Mouse (Mus musculus) gastrocnemius, adult 8-10 months (tissue): ENCODE results near the gene Aldh2. TPM values are rescaled to one million over a fixed set of nuclear protein-coding genes. Genes with fewer than 3 reads are reported as not detected.
"Not testable (repeated sequence)": the region's sequence is repeated elsewhere in the genome, so short reads cannot be mapped to it uniquely, and the experiment has no call there.

Source experiments
- DNase-seq, 2 experiments: peaks; one replicate each; pipeline ENCODE4 v3.0.0; 2022; ENCODE audit warnings: low spot score in 2 of 2
- total RNA-seq, 4 experiments: library from RNA; stranded (reverse); gene quantifications; 2 replicates each; pipeline ENCODE4 v1.2.4; 2022

The Aldh2 gene
- 100 to 1,000 TPM; 112 to 210 (median 157) TPM for total RNA-seq

DNA sequence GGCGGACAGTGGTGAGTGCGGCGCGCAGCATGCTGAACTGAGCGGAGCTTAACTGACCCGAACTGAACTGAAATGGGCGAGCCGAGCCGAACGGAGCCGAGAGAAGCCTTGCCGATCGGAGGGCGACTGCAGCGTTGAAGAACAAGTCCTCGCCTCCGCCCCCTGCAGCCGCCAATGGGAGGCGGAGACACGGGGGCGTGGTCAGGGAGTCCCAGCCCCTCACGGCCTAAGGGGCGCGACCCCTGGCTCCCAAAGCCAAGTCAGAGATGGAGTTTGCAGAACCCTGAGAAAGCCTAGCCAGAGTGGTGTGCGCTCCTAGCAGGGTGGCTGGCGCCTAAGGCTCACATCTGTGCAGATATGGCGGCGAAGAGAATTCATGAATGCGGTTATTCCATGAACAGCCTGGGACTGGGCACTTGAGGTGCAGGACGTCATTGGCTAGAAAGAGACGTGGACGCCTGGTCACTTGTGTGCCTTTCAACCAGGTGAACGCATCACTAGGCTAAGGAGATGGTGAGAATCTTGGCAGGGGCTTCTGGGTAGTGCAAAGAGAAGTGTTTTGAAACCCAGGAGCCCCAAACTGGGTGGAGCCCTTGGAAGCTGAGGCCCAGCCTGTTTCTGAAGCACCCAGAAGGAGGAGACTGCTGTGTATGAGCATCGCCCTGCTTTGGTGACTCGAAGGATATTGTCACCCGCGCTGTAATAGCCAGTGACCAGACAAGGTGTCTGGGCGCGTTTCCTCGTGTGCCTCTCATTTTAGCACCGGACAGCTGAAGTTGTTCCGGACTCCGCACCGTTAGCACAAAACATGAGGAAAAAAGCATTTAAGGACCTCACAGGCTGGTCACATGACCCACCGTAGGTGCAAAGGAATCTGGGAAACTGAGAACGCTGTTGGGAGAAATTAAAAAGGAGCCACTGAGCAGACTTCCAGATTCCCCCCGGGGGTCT is at the start of gene Aldh2:
Aldh2 (minus strand) TSS at position 374 of the 951 bp plus-strand sequence.
- peak; percentile 75 to 90 for DNase-seq

DNA sequence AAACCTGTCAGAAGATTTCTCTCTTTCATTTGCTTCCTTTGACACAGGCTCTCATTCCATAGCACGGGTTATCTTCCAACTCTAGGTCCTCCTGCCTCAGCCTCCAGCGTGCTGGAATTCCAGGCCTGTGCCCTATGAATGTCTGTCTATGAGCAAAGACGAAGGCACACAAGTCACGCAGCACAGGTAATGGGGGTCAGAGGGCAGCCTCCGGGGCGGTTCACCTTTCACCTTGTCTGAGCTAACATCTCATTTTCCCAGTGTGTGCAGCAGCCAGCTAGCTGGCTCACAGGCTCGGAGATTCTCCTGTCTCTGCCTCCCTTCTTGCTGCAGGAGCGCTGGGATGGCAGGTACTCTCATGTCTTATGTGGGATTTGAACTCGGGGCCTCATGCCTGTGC is 46.0 kb upstream of the Aldh2 start:
- no peak for DNase-seq

DNA sequence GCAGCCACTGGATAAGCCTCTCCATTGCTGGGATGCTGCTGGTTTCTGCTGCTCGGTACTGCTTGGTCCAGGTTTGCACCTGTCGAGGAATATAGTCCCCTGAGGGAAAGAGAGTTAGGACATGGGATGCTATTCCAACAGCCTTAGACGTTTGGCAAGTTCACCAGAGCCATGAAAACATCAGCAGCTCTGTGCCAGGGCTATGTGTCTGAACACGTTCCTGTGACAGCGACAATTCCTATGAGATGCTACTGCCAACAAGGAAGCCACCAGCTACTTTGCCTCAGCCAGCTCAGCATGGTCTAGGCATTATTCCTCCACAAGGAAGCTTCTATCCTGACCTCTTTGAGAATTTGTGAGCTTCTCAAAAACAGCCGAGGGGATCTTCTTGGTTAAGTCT is 43.7 kb upstream of the Aldh2 start:
- no peak for DNase-seq

DNA sequence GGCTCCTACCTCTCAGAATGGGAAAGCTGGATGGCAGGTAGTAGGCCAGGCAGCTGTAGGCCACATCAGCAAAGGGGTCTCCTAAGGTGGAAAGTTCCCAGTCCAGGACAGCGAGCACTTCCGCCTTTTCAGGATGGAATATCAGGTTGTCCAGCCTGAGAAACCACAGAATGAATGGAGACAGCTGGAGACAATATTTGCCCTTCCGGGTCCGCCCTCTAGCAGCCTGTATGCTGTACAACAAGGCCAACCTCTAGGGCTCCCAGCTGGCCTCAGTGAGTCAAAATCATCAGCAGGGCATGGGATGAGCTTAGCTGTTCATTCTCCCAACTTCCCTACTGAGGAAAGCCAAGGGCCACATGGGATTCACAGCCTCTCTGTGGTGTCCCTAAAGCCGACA is 41.0 kb upstream of the Aldh2 start:
- no peak for DNase-seq

DNA sequence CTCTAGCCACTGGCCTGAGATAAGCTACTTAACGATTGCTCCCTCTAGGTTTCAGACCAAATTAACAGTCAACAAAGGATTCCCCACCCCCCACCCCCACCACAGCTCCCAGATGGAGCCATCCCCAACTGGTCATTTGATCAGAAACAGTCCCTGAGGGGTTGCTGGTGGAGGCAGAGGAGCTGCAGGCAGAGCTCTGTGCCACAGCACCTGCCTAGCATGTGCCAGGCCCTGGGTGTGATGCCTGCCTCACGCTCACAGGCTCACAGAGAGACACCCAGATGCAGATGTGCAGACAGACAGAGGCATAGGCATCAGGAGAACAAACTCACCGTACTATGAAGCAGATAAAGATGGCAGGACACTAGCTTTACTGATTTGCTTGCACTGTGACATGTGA is 39.2 kb upstream of the Aldh2 start:
- DNase-seq: no peak

DNA sequence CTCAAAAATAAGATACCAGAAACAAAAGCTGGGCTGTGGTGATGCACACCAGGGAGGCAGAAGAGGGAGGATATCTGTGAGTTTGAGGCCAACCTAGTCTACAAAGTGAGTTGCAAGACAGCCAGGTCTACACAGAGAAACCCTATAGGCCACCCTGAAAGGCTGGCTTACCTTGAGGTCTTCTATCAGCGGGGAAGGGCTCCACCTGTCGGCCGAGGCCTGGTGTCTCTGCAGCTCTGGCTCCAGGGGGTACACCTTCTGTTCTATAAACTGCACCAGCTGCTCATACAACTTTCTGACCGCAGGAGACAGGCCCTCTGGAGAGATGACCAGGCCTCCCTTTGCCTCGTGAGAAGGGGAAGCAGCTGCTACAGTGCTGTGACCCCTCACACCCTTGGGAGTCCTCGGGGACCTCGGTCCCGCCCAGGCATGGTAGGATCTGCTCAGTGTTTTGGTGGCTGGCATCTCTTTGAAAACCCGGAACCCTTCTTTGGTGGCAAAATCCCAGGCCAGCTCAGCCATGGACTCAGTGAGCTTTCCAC is 37.6 kb upstream of the Aldh2 start:
- DNase-seq: not testable (repeated sequence)

DNA sequence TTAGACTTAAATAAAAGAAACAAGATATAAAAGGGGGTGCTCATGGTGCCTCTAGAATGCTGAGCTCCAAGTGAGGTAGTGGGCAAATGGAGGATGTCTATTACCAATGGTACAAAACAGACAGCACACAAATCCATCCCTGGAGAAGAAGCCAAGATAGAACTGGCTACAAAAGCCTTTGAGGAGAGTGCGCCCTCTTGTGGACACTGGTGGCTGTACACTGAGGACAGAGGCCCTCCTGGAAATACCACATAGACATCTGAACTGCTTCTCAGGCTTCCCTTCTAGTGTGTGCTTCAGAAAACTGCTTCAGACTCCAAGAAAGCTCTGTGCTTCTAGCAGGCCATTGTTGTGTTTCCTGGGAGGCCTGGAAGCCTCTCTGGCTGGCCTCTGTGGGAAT is 34.2 kb upstream of the Aldh2 start:
- peak; percentile 40 to 47 for DNase-seq

DNA sequence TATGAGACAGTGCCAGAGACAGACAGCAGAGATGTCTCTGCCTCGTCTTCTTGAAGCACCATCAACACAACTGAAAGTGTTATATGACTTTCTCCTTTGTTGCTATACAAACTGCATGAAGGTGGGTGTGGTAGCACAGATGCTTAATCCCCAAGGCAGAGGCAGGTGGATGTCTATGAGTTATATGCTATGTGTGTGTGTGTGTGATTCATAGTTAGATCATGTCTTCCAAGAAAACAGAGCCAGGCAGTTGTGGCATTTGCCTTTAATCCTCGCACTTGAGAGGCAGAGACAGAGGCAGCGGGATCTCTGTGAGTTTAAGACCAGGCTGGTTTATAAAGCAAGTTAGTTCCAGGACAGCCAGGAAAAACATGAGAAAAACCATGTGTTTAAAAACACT is 29.6 kb upstream of the Aldh2 start:
- DNase-seq: no peak

DNA sequence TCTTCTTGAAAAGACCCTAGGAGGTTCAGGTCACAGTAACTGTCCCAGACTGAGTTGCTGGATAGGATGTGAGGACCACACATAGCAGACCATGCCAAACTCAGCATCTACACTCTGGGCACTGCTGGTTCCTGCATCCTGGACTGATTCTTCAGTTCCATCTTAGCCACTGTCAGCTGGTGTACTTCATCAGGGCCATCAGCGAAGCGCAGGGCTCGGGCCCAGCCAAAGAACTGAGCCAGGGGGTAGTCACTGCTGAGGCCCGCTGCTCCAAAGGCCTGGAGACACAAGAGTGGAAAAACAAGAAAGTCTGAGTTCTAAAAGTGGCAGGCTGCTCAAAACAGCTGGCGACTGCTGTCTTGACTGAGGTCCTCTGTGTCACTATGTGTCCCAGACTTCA is 27.5 kb upstream of the Aldh2 start:
- DNase-seq: no peak

DNA sequence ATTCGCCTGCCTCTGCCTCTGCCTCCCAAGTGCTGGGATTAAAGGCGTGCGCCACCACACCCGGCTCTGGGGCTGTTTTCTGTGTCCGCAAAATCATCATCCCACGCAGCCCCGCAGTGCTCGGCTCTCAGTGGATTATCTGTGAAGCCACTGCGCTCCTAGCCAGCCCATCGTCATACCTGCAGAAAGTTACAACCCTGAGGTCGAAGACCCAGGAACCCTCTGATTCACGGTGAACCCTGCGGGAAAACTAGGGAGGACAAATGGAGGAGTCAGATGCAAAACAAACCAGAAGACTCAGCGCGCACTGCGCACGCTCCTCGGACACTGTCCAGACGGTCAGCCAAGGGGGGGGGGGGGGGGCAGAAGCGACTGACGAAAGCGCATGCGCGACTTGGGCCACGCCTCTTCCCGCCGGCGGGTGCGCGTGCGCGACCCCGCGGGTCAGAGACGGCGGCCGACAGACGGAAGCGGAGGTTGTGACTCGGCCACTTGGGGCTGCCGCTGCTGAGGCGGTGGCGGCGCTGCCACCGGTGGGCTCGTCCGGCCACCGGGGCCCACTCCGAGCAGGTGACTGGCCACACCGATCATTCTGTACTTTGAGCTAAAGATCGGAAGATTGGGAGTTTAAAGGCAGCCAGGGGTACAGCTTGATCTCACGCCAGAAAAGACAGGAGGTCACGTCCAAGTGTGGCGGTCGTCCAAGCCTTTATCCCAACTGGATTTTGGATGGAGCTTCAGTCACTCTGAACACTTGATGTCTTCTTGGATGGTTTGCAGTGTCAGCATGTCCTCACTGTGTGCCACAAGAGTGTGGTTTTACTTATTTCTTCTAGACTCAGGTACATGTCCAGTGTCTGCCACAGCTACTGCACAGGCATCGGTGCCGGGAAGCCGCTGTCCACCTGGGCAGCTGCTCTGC is 25.2 kb upstream of the Aldh2 start, which contains the start of gene Acad12:
Acad12 (minus strand) TSS at position 347 of the 922 bp plus-strand sequence.
- peak; percentile 58 to 76 for DNase-seq

DNA sequence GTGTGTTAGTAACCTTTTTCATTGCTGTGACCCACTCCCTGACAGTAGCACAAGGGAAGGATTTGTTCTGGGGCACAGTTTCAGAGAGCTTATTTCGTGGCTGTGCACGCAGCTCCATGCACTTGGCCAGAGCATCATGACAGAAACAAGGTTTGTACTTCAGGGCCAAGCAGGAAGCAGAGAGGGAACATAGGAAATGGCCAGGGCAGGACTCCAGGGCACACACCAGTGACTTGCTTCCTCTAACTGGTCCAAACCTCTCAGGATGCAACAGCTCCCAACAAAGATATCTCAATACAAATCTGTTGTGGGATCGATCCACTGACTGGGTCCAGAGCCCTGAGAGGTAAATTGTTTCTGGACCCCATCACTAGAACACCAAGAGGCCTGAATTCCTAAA is 21.3 kb upstream of the Aldh2 start:
- not testable (repeated sequence) for DNase-seq

DNA sequence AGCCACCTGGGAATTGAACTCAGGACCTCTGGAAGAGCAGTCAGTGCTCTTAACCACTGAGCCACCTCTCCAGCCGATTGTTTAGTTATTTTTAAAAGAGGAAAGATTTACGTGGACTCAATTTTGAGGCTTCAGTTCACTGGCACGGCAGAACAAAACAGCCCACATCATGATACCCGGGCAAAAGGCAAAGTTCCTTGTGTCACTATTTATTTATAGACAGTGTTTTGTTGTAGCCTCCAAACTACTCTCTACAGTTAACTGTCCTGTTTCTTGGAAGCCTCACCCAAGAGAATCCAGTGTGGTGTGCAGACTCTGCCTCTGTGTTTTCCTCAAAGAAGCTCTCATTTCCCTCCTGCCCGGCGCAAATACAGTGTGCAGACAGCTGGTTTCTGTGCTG is 18.4 kb upstream of the Aldh2 start:
- no peak for DNase-seq

DNA sequence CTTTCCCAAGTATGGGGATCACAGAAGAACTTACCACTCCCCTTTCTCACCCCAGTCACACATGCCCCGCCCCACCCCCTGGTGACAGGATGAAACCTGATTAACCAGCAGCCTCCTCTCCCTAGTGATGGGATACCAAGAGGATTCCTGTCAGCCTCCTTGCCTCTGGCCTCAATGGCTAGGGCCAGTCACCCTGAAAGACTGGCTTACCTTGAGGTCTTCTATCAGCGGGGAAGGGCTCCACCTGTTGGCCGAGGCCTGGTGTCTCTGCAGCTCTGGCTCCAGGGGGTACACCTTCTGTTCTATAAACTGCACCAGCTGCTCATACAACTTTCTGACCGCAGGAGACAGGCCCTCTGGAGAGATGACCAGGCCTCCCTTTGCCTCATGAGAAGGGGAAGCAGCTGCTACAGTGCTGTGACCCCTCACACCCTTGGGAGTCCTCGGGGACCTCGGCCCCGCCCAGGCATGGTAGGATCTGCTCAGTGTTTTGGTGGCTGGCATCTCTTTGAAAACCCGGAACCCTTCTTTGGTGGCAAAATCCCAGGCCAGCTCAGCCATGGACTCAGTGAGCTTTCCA is 16.0 kb upstream of the Aldh2 start:
- DNase-seq: not testable (repeated sequence)

DNA sequence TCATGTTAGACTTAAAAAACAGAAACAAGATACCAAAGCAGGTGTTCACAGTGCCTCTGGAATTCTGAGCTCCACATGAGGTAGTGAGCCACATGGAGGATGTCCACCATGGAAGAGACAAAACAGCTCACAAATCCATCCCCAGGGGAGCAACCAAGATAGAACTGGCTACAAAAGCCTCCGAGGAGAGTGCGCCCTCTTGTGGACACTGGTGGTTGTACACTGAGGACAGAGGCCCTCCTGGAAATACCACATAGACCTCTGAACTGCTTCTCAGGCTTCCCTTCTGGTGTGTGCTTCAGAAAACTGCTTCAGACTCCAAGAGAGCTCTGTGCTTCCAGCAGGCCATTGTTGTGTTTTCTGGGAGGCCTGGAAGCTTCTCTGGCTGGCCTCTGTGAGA is 12.5 kb upstream of the Aldh2 start:
- DNase-seq: peak; percentile 67 to 70

DNA sequence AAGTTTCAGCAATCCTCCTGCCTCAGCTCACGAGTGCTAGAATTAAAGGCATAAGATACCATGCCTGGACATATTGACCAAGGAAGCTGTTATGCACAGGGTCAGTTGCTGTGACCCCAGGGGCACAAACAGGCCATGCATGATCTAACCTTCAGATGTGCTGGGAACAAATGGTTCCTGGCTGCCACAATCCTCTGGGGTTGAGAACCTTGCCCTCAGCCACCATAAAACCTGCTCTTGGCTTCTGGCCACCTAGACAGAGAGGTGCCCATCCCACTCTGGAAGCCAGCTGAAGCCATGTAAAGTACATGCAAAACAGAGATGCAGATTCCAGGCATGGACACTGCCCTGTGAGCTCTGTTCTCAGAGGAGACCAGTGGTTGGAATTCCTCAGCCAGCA is 10.2 kb upstream of the Aldh2 start:
- not testable (repeated sequence) for DNase-seq

DNA sequence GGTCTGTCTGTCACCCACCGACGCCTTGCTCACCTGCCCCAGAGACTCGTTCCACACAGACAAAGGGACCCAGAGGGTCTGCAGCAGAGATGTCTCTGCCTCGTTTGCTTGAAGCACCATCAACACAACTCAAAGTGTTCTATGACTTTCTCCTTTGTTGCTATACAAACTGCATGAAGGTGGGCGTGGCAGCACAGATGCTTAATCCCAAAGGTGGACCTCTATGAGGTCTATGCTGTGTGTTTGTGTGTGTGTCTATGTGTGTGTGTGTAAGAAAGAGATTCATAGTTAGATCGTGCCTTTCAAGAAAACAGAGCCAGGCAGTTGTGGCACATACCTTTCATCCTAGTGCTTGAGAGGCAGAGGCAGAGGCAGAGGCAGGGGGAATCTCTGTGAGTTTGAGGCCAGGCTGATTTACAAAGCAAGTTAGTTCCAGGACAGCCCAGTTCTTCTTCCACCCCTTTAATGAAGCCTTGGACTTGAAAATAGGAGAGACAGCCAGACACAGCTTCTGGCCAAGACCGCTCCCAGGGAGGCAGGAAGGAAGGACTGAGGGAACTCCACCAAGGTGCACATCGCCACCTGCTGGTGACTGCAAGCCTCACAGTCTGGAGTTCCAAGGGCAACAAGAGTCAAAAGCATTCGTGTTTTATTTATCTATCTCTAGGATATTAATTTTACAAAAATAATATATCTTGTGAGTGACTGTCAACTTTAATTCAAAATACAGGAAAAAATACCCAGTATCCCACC is 8.1 kb upstream of the Aldh2 start:
- DNase-seq: peak; percentile 85 to 89

DNA sequence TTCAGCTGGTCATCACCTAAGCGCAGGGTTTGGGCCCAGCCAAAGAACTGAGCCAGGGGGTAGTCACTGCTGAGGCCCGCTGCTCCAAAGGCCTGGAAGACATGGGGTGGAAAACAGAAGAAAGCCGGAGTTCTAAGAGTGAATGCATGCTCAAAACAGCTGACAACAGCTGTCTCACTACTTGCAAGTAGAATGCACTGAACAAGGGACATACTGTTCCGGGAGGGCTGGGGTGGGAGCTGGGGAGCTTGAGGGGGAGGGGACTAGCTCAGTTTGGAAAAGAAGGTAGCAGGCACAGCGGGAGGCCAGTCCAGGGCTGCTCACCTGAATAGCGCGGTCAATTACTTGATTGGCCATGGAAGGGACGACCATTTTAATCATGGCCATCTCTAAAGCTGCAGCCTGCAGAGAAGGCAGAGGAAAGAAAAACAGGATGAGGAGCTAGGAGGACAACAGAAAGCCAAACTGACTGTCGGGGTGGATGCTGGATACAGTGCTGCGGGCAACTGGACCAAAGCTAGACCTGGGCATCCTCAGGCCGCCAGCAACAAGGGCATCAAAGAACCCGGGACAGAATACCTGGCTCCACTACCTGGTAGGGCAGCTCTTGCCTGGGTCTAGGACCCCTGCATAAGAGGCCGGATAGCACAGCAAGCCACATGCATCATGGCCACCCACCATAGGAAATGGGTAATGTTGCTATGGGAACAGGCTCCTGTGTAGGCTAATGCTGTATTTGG is 5.4 kb upstream of the Aldh2 start:
- DNase-seq: no peak

DNA sequence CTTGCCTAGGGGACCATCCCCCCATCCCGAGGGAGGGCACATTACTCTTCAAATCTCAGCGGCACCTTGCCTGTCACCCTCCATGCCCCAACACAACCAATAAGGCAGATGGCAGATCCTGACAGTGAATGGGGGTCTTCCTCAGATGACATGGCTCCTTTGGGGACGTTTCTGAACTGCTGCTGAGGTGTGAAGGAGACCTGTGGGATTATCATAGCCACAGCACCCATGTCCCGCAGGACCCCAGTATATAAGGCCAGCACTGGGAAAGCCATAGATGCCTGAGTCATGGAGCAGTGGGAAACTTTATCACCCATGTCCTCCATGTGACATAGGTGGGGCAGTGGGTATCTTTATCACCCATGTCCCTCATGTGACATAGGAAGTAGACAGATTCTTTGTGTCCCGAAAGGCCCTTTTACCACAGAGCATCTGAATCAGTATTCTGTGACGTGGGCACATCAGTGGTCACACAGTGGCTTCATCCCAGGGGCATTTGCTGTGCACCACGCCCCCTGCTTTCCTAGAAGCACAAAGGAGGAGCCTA is 4.4 kb upstream of the Aldh2 start:
- DNase-seq: no peak

DNA sequence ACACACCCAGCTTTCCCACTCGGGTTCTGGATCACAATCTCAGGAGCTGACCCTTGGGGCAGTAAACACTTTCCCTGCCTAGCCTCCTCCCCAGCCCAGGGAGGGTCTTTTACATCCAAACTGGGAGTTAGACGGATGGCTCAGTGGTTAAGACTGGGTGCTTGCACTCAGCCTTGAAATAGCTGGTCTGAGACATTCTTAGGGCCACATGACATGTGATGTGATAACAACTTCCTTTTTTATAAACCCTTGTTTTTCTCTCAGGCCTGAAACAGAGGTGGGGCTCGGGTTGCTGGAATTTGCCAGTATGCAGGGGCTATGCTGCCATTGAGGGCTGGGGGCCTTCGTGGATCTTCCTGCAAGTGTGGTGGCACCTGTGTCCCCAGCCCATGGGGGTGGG is 3.7 kb upstream of the Aldh2 start:
- DNase-seq: no peak

DNA sequence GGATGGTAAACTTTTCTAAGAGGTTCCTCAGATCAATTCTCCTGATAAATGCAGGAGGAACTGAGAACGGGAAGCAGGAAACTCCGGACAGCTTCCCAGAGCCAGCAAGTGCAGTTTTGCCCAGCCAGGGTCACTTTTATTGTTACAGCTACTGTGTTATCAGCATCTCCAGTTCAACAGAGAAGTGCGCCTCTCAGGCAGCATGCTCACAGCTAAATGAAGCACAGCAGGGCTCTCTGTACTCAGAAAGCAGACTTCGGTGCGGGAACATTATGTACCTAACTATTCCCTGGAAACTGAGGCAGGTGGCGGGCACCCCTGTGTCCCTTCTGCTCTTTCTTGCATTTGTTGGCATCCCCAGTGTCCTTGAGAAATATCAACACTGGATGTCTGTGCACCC is 2.6 kb upstream of the Aldh2 start:
- no peak for DNase-seq
